Mouse (Mus musculus): ENCODE data around the gene Oas1g. TPM values are rescaled to one million over a fixed set of nuclear protein-coding genes. Genes with fewer than 3 reads are reported as not detected.
"Not testable (repeated sequence)": the region's sequence is repeated elsewhere in the genome, so short reads cannot be mapped to it uniquely, and the experiment has no call there.

The Oas1g gene
- polyA plus RNA-seq, 1 experiment from 2014 or later, result 0.14 TPM

DNA sequence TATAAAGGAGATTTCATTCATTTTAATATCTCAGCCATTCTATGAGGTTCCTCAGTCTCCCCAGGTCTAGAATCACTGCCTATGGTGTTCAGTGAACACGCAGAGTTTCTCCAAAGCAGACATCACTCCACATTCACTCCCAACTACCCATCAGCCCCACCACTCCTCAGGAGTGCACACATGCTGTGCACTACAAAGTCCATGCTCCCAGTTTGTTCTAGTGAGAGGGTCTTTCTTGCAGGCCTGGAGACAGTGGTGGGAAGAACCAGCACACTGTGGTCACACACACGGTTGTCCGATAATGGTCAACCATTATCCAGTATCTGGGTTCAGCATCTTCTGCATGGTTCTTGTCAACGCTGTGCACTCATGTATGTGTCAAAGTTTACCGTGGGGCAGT is 14.6 kb upstream of the Oas1g start:
- H3K27me3 ChIP-seq, result no peaks in the 10 kb centered on the region

DNA sequence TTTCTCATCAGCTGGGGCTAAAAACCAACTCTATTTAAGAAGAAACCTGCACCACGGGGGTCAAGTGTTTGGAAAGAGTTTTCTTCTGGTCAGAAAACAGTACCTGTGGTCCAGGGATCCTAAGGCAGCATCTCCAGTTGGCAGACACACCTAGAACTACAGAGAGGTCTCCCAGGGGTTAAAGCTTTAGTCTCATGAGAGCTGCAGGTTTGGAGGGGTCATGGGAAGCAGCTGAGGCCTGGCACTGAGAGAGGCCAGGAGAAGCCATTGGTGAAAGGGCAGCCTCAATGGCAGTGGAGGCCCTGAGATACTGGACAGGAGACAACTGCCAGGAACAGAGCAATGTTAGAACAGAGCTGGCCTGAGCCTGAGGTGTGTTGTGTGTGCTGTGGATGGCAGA is 13.3 kb upstream of the Oas1g start:
- no peaks in the 10 kb centered on the region for H3K4me1 ChIP-seq (replicated peaks)
- no peaks in the 10 kb centered on the region for H3K9me3 ChIP-seq
- no peak overlapping the region for H3K27ac ChIP-seq
- no peaks in the 10 kb centered on the region for H3K36me3 ChIP-seq
- no peak overlapping the region for H3K4me2 ChIP-seq
- ATAC-seq (ENCODE audit: insufficient number of reproducible peaks, insufficient read depth, low FRiP score, low TSS enrichment, low read depth), result no peak
- no peaks in the 10 kb centered on the region for H3K27me3 ChIP-seq
- 61% methylated on average over 1 of the region's 1 CpGs for WGBS
- no peak overlapping the region for H3K9ac ChIP-seq (replicated peaks)
- H3K4me3 ChIP-seq (replicated peaks), result no peak overlapping the region

More for the DNA sequence above, 14.6 kb upstream of the Oas1g start:
- H3K9ac ChIP-seq (replicated peaks), result no peak overlapping the region
- H3K4me1 ChIP-seq (replicated peaks), result no peaks in the 10 kb centered on the region
- H3K4me3 ChIP-seq (replicated peaks), result no peak overlapping the region
- no peak overlapping the region for H3K4me2 ChIP-seq
- no peak for ATAC-seq (ENCODE audit: insufficient number of reproducible peaks, insufficient read depth, low FRiP score, low TSS enrichment, low read depth)
- no peak overlapping the region for H3K27ac ChIP-seq
- WGBS, result 94% methylated on average over 5 of the region's 5 CpGs
- H3K36me3 ChIP-seq, result no peaks in the 10 kb centered on the region
- H3K9me3 ChIP-seq, result no peaks in the 10 kb centered on the region

DNA sequence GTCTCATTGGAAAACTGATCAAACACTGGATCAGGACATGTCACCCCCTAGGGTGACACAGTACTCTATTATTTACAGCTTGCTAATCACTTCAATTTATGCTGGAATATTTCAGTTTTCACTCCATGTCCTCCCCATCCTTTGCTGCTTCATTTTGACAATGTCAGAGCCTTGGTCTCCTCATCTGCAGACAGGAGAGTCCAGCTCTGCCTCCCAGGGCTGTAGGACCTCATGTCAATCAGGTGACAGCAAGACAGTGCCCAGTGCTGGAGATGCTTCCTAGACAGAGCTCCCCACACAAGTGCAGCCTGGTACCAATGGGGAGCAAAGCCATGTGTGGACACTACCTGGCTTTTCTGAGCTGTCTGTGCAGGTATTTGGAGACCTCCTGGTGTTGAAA is 11.3 kb upstream of the Oas1g start:
- H3K9ac ChIP-seq (replicated peaks), result no peak overlapping the region
- no peaks in the 10 kb centered on the region for H3K4me1 ChIP-seq (replicated peaks)
- no peak overlapping the region for H3K27ac ChIP-seq
- H3K36me3 ChIP-seq, result no peaks in the 10 kb centered on the region
- H3K4me3 ChIP-seq (replicated peaks), result no peak overlapping the region
- no peak overlapping the region for H3K4me2 ChIP-seq
- H3K9me3 ChIP-seq, result no peaks in the 10 kb centered on the region
- H3K27me3 ChIP-seq, result no peaks in the 10 kb centered on the region
- ATAC-seq (ENCODE audit: insufficient number of reproducible peaks, insufficient read depth, low FRiP score, low TSS enrichment, low read depth), result no peak

DNA sequence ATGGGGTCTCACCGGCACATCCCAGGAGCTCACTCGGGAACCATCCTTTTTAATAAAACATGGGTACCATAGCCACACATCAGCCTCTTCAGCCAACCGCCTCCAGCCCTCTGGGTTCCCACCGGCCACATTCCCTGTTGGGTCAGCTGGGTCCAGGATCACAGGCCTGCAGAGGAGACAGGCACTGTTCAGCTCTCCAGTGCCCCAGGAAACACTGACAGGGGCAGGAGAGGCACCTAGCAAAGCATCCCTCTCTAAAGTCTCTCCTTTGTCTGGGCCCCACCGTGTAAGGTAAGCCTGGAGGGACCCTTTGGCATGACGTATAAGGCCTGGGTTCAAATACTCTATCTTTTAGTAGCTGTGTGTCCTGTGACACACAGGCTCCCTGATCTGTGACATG is 10.9 kb upstream of the Oas1g start:
- Histone ChIP-seq H3K4me3 (replicated peaks) (no peak overlapping the region), H3K36me3 (no peaks in the 10 kb centered on the region), H3K4me1 (replicated peaks) (no peaks in the 10 kb centered on the region), H3K9me3 (no peaks in the 10 kb centered on the region), H3K27me3 (no peaks in the 10 kb centered on the region), H3K9ac (replicated peaks) (no peak overlapping the region), H3K4me2 (no peak overlapping the region), H3K27ac (no peak overlapping the region)
- WGBS, result 84% methylated on average over 6 of the region's 6 CpGs
- ATAC-seq (ENCODE audit: insufficient number of reproducible peaks, insufficient read depth, low FRiP score, low TSS enrichment, low read depth), result no peak

DNA sequence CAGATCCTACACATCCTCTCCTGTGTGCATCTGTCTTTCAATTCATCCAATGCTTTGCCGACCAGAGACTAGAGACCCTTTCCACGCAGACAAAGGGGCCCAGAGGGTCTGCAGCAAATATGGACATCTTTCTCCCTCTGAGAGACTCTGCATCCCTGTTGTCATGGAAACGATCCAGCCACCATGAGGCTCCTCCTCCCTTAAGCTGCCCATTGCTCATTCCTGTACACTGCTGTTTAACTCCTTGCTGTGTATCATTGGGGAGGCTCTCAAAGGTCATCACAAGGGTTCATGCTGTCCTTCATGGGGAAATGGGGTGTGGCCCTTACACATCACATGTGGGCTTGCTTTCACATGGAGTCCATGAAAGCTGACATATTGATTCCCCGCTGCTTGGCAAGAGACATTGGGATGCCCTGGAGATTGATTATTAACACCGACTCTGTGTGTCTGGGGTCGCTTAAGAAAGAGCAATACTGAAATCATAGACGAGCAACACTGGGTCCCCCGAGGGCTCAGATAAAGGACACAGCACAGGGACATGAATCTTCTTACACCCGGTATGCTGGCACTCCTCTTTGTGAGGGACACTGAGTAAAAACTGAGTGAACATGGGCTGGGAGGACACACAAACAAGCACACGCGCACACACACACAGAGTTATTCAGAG is 8.0 kb upstream of the Oas1g start:
- Histone ChIP-seq H3K4me1 (replicated peaks) (no peaks in the 10 kb centered on the region), H3K27me3 (no peaks in the 10 kb centered on the region), H3K9me3 (no peaks in the 10 kb centered on the region), H3K36me3 (no peaks in the 10 kb centered on the region), H3K27ac (no peak overlapping the region), H3K4me3 (replicated peaks) (no peak overlapping the region), H3K9ac (replicated peaks) (no peak overlapping the region), H3K4me2 (no peak overlapping the region)
- ATAC-seq (ENCODE audit: insufficient number of reproducible peaks, insufficient read depth, low FRiP score, low TSS enrichment, low read depth), result no peak
- WGBS, result 90% methylated on average over 11 of the region's 11 CpGs

DNA sequence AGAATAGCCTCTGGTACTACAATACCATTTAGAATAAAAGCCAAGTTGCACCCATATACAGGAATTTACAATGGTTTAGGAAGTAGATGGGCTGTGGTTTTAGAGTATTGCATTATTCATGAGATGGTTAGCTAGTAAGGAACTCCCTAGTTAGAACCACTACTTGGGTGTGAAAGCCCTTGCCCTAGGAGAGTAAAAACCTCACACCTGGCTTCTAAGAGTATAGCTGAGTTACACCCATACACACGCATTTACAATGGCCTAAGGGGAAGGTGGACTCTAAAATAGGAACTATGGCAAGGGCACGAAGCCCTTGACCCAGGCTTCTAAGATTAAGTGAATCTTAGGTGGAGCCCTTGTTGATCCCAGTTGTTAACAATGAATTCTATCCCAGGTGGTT is 7.3 kb upstream of the Oas1g start:
- not testable (repeated sequence) for ATAC-seq (ENCODE audit: insufficient number of reproducible peaks, insufficient read depth, low FRiP score, low TSS enrichment, low read depth); H3K4me3 ChIP-seq (replicated peaks); H3K27me3 ChIP-seq; H3K36me3 ChIP-seq; H3K27ac ChIP-seq; H3K9me3 ChIP-seq; H3K9ac ChIP-seq (replicated peaks); H3K4me1 ChIP-seq (replicated peaks); H3K4me2 ChIP-seq
- WGBS, result 70% methylated on average over 2 of the region's 2 CpGs

DNA sequence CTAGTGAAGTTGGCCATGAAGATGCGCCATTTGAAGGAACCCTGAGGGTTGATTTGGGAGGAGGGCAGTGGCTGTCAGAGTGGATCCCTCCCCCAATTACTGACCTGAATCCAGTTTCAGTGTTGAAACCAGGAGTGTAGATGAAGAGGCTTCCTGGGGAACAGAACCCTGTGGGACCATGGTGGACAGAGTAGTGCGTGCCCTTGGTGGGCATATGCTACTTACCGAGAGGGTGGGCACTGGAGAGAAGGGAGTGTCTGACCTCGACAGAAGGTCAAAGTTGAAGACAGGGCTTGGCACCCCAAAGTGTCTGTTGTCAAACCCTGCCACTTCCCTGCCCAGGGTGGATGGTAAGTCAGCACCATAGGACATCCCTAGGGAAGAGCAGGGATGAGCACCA is 6.5 kb upstream of the Oas1g start:
- not testable (repeated sequence) for H3K9ac ChIP-seq (replicated peaks); H3K27ac ChIP-seq; H3K4me2 ChIP-seq; ATAC-seq (ENCODE audit: insufficient number of reproducible peaks, insufficient read depth, low FRiP score, low TSS enrichment, low read depth); H3K4me3 ChIP-seq (replicated peaks); H3K9me3 ChIP-seq; H3K27me3 ChIP-seq; H3K36me3 ChIP-seq; H3K4me1 ChIP-seq (replicated peaks)
- 93% methylated on average over 4 of the region's 4 CpGs for WGBS

DNA sequence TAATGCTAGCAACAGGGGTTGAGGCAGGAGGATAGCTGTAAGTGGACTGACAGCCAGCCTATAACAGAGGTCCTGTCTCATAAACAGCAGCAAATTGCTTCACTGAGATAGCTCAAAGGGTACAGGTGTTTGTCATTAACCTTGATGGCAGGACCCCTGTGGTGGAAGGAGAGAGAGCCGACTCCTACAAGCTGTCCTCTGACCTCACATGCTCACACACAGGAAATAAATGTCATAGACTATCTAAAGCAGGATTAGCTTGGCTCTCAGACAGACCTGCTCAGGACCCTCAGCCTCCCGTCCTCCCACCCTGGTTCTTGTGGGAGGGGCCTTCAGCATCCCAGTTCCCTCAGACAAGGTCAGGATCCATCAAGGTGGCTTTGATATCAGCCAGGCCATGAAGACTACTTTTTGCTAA is 4.8 kb upstream of the Oas1g start:
- Histone ChIP-seq H3K4me3 (replicated peaks) (no peak overlapping the region), H3K4me1 (replicated peaks) (no peaks in the 10 kb centered on the region), H3K27ac (no peak overlapping the region), H3K36me3 (no peaks in the 10 kb centered on the region), H3K9me3 (no peaks in the 10 kb centered on the region), H3K9ac (replicated peaks) (no peak overlapping the region), H3K27me3 (no peaks in the 10 kb centered on the region), H3K4me2 (no peak overlapping the region)
- no peak for ATAC-seq (ENCODE audit: insufficient number of reproducible peaks, insufficient read depth, low FRiP score, low TSS enrichment, low read depth)
- 20% methylated on average over 2 of the region's 2 CpGs for WGBS

DNA sequence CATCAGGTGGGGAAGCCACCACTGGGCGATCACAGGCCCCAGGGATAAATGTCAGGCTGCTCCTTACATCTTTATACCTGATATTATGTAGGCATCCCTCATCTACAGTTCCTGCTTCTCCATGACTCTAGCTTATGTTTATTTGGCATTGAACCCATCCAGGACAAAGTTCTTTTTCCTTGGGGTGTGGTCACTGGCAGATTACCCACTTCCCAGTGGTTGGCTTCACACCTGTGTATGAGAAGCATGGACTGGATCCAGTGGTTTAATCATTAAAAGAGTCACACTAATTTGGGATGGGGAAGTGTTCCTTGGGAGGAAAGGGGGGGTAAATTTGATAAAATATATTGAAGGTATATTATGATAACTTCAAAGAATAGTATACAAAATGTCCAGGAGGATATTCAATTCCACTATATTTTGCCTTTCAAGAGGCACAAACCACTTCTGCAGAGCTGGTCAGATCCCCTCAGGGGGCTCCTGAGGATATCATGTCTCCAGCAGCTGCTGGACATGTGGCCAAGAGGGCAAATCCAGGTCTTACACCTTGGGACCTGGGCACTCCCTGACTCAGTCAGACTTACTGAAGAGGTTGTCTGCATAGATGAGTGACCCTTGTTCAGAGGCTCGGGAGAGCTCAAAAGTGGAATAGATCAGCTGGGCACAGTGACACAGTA is 4.3 kb upstream of the Oas1g start:
- not testable (repeated sequence) for H3K9ac ChIP-seq (replicated peaks); H3K36me3 ChIP-seq; H3K4me2 ChIP-seq; H3K27ac ChIP-seq; H3K4me1 ChIP-seq (replicated peaks); ATAC-seq (ENCODE audit: insufficient number of reproducible peaks, insufficient read depth, low FRiP score, low TSS enrichment, low read depth); H3K9me3 ChIP-seq; H3K4me3 ChIP-seq (replicated peaks); H3K27me3 ChIP-seq
- WGBS, result 45% methylated on average over 2 of the region's 2 CpGs

DNA sequence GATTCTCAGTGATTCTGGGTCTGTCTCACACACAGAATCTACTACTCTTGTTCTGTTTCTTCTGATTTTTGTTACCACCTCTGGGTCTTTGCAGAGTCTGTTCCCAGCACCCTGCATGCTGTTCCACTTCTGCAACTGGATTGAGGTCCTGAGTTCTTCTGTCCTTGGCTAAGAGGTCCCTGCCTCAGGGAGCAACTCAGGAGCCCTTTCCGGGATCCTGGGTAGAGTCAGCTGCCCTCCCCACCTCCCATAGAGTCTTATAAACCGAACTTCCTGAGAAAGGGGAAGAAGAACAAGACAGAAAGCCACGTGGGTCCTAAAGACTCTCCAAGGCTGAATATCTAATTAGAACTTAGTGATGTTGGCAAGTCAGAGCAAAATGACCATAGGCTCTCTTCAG is 3.6 kb upstream of the Oas1g start:
- 44% methylated on average over 3 of the region's 3 CpGs for WGBS
- Histone ChIP-seq H3K4me3 (replicated peaks) (no peak overlapping the region), H3K27me3 (no peaks in the 10 kb centered on the region), H3K9ac (replicated peaks) (no peak overlapping the region), H3K4me2 (no peak overlapping the region), H3K36me3 (no peaks in the 10 kb centered on the region), H3K27ac (no peak overlapping the region), H3K9me3 (no peaks in the 10 kb centered on the region), H3K4me1 (replicated peaks) (no peaks in the 10 kb centered on the region)
- no peak for ATAC-seq (ENCODE audit: insufficient number of reproducible peaks, insufficient read depth, low FRiP score, low TSS enrichment, low read depth)

DNA sequence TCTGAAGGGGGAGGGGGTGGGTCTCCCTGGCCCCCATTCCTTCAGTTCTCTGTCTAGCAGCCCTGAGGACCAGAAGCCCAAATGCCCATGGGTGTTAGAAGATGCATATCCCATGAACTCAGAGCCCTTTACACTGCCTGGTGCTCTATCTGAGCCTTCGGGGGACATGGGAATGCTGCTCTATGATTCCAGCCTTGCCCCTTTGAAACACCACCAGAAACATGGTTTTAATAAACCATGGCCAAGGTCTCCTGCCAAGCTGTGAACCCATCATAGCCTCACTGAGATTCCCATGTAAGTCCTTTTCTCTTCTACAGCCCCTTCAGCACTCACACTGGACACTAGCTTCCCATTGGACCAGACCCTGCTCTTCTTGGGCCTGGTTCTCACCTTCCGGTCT is 2.6 kb upstream of the Oas1g start:
- no peak overlapping the region for H3K9ac ChIP-seq (replicated peaks)
- H3K4me3 ChIP-seq (replicated peaks), result no peak overlapping the region
- 78% methylated on average over 2 of the region's 2 CpGs for WGBS
- no peak for ATAC-seq (ENCODE audit: insufficient number of reproducible peaks, insufficient read depth, low FRiP score, low TSS enrichment, low read depth)
- H3K4me2 ChIP-seq, result no peak overlapping the region
- H3K27ac ChIP-seq, result no peak overlapping the region
- H3K36me3 ChIP-seq, result no peaks in the 10 kb centered on the region
- no peaks in the 10 kb centered on the region for H3K4me1 ChIP-seq (replicated peaks)
- no peaks in the 10 kb centered on the region for H3K9me3 ChIP-seq
- no peaks in the 10 kb centered on the region for H3K27me3 ChIP-seq

DNA sequence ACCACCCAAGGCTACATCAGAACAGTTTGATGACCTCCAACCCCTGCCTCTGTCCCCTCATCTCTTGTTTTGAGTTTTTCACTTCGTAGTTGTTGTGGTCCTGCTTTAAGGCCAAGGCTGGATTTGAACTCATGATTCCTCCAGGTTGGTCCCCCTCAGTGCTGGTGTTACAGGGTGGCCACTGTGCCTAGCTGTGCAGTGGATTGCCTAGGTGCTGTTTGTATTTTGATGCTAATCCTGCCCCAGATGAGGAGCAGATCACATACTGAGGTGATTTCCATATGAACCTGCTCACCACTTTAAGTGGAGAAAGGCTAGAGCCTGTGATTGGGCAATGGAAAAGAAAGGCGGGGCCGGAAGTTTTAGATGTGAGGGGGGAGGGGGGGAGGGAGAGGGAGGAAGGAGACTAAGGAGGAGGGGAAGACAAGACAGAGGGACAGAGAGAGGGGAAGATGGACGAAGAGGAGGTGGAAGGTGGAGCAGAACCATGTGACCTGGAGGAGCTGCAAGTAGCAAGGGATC is 942 bp upstream of the Oas1g start:
- WGBS, result 36% methylated on average over 4 of the region's 4 CpGs
- ATAC-seq (ENCODE audit: insufficient number of reproducible peaks, insufficient read depth, low FRiP score, low TSS enrichment, low read depth); H3K9me3 ChIP-seq: not testable (repeated sequence)

More for the DNA sequence above, 942 bp upstream of the Oas1g start:
- not testable (repeated sequence) for H3K27ac ChIP-seq; H3K4me1 ChIP-seq (replicated peaks); H3K9ac ChIP-seq (replicated peaks); H3K36me3 ChIP-seq; H3K27me3 ChIP-seq; H3K4me2 ChIP-seq; H3K4me3 ChIP-seq (replicated peaks)

Measured in limb, embryonic 12.5 days (tissue).